Mouse (Mus musculus): ENCODE measurements at regions not wholly inside any gene's neighbourhood (a gene's known extent, or its start where the extent isn't known, plus 50 kb on each side); places are given as distances from the start of the nearest gene placed in this dataset.

DNA sequence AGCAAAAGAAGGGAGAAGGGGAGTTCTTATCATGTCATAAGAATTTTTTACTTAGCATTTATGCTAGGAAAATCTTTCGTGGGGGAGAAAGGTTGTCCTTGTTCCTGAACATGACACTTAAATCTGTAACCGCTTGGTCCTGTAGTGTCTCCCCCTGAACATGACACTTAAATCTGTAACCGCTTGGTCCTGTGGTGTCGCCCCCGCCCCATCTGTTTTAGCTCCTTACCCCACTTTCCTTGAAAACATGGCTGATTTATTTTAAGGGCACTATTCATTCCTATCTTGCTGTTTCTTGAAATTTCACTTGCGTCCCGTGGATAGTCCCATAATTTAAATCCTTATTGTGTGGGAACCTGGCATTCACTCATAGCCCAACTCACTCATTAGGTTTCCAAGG lies 82.2 kb downstream of the Rap2a start:
- in situ Hi-C loops (cut with MboI, MseI): loop anchor here (25.0 kb wide), 1 partner anchor 1602 kb away; no protein-coding TSS in a partner anchor

DNA sequence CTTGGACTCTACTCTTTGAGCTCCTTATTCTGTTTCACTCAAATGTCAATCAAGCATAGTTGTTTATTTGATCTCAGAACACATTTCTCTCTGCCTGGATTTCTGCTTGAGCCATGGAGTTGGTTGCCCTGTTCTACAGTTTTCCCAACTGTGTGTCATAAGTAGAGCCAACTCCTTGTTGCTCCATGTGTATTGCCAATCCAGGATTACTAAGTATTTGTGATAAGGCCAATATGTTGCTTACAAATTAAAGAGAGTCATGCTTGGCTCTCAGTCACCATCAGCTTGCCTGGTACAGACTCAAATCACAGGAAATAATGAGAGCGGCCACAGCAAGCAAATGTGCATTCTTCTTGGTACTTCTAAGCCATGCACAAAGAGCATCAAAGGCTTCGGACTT lies 82.7 kb downstream of the Rap2a start:
- in situ Hi-C loops (cut with MboI, MseI): loop anchor here (25.0 kb wide), 1 partner anchor 1601 kb away; no protein-coding TSS in a partner anchor

DNA sequence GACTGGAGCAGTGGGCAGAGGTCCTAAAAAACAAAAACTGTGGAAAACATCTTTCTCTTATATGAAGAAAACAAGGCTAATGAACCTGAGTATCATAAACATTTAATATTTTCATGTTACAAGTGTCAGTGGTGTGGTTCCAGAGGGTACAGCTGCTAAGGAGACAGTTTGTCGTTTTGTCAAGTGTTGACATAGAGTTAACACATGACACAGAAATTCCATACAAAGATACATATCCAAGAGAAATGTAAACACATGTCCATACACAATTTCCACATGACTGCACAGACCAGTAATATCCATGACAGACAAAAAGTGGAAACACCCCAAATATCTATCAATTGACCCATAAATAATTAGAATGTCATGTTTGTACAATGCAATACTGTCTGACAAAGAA lies 88.7 kb downstream of the Rap2a start:
- in situ Hi-C loops (cut with MboI, MseI): loop anchor here (25.0 kb wide), 1 partner anchor 1595 kb away; no protein-coding TSS in a partner anchor

DNA sequence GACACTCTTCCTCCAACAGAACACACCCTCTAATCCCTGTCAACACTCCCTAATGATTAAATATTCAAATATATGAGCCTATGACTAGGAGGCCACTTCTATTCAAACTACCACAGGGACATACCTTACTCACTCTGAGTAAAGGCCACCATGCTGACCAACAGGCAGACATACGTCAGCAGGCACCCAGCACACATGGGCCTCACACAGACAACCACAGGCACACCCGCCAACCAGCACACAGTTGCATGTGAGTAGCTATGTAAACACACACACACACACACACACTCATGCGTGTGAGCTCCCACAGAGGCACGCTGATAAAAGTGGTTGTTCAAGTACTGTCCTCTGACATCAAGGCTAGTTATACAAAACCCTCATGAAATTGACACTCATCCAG lies 89.8 kb downstream of the Rap2a start:
- in situ Hi-C loops (cut with MboI, MseI): loop anchor here (25.0 kb wide), 1 partner anchor 1594 kb away; no protein-coding TSS in a partner anchor

GRCm38 (mm10) chr14:120572238-120572637 lies 94.0 kb downstream of the Rap2a start:
- in situ Hi-C loops (cut with MboI, MseI): loop anchor here (25.0 kb wide), 1 partner anchor 1590 kb away; no protein-coding TSS in a partner anchor

GRCm38 (mm10) chr14:120575202-120575601 lies 97.0 kb downstream of the Rap2a start:
- in situ Hi-C loops (cut with MboI, MseI): no loop called here

DNA sequence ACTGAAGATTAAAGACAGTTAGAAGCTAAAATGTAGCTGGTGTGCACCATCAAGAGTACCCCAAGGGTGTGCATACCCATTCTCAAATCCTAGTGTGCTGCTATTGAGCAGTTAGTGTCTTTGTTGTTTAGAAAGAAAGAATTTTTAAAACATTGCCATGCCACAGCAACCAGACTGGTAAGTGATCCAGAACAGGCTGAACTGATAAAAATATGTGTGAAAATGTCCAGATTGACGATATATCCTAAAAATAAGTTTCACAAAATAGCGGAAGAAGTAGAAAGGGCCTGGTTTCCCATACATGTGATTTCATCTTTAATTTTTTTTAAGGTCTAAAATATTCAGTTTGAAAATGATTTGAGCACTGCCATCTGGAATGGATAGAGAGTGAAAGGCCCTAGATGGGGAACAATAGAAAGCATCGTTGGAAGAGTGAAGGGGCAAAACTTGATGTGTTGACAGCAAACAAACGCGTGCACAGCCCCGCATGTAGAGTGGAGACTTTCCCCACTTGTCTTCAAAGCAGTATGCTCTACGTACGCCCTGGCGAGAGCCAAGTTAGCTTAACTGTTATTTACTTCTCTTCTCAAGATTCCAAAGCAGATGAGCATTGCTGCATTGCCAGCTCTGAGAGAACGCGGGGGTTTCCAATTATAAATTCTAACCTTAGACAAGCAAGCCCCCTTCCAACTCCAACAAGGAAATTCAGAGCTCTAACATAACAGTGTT lies 100.3 kb downstream of the Rap2a start:
- in situ Hi-C loops (cut with MboI, MseI): no loop called here

GRCm38 (mm10) chr14:120583807-120584206 lies 105.6 kb downstream of the Rap2a start:
- in situ Hi-C loops (cut with MboI, MseI): no loop called here

GRCm38 (mm10) chr14:120592191-120592590 lies 113.9 kb downstream of the Rap2a start:
- in situ Hi-C loops (cut with MboI, MseI): no loop called here

DNA sequence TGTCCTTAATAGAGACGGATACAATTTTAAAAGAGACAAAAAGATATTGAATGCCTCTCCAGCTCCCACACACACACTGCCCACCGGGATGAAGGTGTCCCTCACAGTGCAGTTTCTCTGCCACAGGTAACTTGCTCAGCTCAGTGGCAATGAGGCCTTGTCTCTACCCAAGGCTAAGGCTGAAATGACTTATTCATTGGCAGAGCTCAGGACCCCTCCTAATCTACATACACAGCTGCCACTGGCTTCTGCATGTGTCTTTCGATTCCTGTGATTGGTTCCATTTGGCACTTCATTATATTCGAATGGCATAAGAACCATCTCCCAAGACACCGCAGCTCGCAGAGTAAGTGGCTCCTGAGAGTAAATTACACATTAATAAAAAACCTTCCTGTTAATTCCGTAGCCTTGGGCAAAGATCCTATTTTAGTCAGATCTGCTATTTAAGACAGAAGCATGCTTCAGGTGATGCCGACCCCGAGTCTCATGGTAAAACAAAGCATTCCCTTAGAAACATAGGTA lies 122.2 kb downstream of the Rap2a start:
- in situ Hi-C loops (cut with MboI, MseI): no loop called here

GRCm38 (mm10) chr14:120601510-120601909 lies 123.3 kb downstream of the Rap2a start:
- in situ Hi-C loops (cut with MboI, MseI): no loop called here

- in situ Hi-C loops (cut with MboI, MseI): no loop called here
These were observed 125.7 kb downstream of the Rap2a start for GRCm38 (mm10) chr14:120603849-120604492.

GRCm38 (mm10) chr14:120607801-120608200 lies 129.6 kb downstream of the Rap2a start:
- in situ Hi-C loops (cut with MboI, MseI): no loop called here

DNA sequence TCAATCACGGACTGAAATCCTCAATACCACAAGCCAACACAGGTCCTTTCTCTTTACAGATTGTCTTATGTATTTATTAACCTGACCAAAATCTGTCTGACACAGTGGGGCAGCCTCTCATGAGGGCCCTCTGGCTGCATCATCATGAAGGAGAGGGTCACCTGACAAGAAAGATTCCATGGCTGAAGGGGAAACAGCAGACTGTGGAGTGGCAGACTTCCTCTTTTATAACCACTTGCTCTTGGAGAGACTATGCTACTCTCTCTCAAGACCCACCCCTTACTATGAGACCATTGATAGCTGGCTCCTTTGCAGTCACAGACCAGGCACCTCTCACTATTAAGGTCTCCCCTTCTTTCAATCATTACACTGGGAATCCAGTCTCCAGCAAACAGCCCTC lies 133.1 kb downstream of the Rap2a start:
- in situ Hi-C loops (cut with MboI, MseI): no loop called here

GRCm38 (mm10) chr14:120626223-120626935 lies 148.1 kb downstream of the Rap2a start:
- in situ Hi-C loops (cut with MboI, MseI): no loop called here

DNA sequence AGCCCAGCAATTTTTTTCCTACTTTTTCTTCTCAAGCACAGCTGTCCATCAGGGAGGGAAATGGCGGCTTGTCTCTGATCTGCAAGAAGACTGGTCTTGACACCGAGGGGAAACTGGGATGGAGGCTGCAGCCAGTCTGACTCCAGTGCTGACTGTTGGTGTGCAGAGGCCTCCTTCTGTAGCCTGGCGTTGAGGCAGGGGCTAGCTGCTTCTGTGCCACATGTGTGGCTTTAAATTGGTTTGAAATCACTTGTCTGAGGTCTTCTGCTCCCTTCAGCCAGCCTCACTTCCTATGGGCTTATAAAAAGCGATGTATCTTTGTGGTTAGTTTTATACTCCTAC lies 148.7 kb downstream of the Rap2a start:
- in situ Hi-C loops (cut with MboI, MseI): no loop called here

DNA sequence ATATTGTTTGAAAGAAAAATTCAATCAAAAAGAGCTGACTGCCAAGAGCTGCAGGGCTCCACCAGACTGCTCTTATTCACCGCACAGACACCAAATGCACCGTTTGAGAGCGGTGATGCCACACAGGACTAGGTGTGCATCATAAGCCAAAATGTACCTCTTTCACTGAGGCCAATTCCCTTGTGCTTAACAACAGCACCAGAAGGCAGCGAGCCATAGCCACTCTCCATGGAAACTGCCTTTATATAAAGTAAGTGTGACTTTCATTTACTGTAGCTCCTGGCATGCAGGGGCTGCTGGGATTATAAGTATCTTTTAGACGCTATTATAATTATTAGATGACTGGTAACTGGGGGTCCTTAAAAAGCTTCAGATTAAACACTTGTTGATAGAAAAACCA lies 154.5 kb downstream of the Rap2a start:
- in situ Hi-C loops (cut with MboI, MseI): no loop called here

DNA sequence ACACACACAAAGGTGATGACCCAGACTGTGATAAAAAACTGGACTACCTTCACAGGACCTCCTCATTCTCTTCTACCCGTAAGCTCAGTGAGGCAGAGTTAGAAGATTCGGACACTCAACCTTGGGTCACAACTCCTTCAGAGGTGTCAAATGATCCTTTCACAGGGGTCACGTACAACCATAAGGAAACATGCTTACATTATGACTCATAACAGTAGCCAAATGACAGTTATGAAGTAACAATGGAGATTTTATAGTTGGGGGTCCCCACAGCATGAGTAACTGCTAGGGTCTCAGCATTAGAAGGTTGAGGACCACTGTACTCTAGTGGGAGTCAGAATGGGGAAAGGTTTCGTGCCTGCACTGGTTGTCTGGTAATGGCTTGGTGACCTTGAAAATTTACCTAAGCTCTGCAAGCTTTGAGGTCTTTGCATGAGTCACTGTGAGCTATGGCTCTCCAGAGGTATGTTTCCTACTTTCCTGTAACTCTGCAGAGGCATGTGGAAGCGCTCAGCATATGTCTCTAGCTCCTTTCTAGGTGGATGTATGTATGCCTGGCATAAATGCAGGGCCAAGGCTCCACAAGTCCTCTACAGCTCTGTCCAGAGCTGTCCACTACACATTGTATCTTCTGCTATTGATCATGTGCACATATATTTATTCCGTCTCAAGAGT lies 158.6 kb downstream of the Rap2a start:
- in situ Hi-C loops (cut with MboI, MseI): no loop called here

- in situ Hi-C loops (cut with MboI, MseI): no loop called here
These were observed 159.4 kb downstream of the Rap2a start for GRCm38 (mm10) chr14:120637486-120638125.

- in situ Hi-C loops (cut with MboI, MseI): no loop called here
These were observed 164.3 kb downstream of the Rap2a start for GRCm38 (mm10) chr14:120642591-120642990.

- in situ Hi-C loops (cut with MboI, MseI): no loop called here
These were observed 173.8 kb downstream of the Rap2a start for GRCm38 (mm10) chr14:120652034-120652433.

All from T-helper 1 cell (primary cell).